Mouse (Mus musculus) layer of hippocampus, adult 9-11 months (tissue): ENCODE measurements at regions not wholly inside any gene's neighbourhood (a gene's known extent, or its start where the extent isn't known, plus 50 kb on each side); places are given as distances from the start of the nearest gene placed in this dataset.

Experiments used
- DNase-seq: peaks from one replicate; pipeline ENCODE4 v3.0.0; 2022

DNA sequence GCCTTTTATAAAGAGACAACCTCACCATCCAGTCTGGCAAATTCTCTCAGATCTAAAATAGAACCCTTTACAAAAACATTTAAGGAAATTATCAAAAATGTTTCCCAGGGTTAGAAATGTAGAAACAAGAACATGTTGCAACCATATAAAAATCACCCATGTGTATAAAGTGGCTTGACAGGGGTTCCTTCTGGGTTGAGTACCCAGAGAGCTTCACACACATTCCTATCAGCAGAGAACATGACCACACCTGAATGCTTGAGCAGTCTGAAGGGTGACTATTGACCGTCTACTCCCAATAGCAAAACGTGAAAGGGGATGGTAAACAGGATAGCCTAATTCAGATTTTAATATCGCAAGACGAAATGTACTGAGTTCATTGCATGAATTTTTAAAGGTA, 57.8 kb upstream of the Zfand5 start:
- DNase-seq, result no peak

DNA sequence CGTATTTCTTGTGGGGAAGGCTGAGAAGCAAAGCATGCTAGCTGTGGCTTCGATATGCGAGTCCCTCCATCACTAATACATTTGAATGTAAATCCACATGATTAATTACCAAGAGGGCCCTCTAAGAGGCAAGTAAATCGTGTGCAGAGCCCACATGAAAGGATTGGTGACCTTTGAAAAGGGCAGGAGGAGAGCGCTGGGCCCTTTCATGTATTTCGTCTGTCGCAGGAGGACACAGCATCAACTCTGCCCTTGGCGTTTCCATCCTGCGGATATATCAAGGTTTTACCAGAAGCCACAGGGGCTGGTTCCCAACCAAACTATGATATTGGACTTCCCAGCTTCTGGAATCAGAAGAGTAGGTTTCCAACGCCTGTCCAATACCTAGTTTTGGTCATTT, 78.6 kb upstream of the Zfand5 start:
- no peak for DNase-seq

DNA sequence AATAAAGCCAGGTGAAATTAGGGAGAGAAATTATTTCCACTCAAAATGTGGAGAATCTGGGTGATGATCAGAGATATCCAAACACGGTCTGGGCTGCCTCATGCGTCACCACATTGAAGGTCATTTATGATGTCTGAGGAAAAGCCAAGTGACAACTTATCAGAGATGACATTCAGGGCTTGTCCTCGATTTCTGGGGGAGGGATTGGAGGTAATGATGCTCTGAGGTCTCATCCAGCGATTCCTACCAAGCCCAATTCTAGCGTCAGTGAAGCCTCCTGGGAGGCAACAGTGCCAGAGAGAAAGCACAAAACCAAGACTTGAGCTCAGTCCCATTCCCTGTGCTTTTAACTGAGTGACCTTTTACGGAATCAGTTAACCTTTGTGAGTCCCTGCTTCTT, 79.5 kb upstream of the Zfand5 start:
- DNase-seq, result no peak

- DNase-seq, result no peak
Measured at GRCm38 (mm10) chr19:21189216-21189615, 82.9 kb upstream of the Zfand5 start.

DNA sequence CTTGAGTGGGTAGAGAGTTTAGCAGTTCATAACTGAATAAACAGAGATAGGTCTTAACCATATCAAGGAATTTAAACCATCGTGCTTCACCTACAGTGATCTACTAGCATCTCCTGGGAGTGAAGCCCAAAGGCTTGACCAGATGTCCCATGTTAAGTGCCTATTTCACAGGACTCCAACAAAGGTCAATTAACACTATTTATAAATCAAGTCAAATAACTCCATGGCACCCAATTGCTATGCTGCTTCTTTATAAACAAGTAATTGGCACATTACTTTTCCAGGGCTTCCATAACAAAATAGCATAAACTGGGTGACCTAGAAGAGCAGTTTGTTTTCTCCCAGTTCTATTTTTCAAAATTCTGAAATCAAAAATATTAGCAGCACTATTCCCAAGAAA, 85.4 kb upstream of the Zfand5 start:
- DNase-seq, result no peak

DNA sequence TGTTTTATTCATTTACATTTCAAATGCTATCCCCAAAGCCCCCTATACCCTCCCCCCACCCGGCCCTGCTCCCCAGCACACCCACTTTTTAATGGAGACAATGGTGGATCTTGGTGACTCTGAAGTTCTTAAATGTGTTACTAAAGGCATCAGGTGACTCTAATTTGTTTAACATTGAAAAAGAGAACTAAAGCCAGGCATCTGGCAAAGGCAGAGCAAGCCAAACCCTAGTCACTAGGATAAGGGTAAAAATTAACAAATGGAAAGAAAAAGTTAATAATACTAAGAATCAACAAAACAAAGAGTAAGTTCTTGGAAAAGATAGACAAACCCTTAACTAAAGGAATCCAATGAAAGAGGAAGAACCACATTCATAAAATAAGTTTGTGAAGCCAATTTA, 86.1 kb upstream of the Zfand5 start:
- DNase-seq, result no peak

GRCm38 (mm10) chr19:21183028-21183427, 89.0 kb upstream of the Zfand5 start:
- no peak for DNase-seq

DNA sequence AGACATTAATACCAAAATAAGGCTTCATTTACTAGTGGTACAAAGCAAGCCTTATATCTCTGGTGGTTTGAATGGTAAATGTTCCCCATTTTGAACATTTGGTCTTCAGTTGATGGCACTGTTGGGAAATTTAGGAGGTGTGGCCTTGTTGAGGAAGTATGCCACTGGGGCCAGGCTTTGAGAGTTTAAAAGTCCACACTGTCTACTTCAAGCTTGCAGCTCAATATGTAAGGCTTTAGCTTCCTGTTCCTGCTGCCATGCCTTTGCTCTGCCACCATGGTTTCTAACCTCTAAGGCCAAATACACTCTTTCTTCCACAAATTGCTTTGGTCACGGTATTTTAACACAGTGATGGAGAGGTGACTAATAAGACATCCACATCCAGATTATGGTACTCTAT, 92.2 kb upstream of the Zfand5 start:
- DNase-seq, result no peak

DNA sequence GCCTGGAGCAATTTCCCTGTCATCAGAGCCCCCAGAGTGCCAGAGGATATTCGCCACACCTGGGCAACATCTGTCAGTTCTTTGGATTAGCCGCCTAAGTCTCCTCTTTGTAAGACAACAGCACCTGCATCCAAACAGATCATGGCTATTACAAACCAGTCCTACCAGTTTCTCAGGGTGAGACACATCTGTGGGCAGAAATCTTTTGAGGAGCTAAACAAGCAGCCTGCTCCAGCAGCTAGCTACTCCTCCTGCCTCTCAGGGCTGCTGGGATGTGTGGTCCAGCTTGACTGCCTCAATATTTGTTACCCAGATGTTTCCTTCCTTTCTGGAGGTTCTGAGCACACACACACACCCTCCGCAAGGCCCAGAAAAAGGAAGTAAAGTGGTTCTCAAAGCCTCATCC, 96.6 kb upstream of the Zfand5 start:
- no peak for DNase-seq

DNA sequence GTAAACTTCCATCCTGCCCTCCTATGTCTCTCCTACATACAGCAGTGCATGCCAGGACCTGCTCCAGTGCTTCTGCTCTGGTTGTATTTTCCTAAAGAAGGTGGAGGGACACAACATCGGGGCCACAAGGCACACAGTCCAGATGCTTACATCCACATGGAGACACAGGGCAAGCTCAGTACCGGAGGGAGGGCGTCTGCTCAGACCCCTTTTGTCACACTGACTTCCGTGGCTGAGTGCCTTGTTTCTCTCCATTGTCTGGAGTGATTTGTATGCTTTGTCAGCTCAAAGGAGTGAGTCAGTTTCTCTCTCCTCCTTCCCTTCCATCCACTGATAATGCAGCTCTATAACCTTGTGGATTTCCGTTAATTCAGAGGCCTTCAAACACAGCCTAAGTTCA, 97.4 kb upstream of the Zfand5 start:
- DNase-seq, result no peak

- DNase-seq, result no peak
Measured at GRCm38 (mm10) chr19:21173896-21174483, 98.1 kb upstream of the Zfand5 start.

- DNase-seq, result no peak
Measured at GRCm38 (mm10) chr19:21171191-21171590, 100.9 kb upstream of the Zfand5 start.

- DNase-seq, result no peak
Measured at GRCm38 (mm10) chr19:21170785-21171184, 101.3 kb upstream of the Zfand5 start.

DNA sequence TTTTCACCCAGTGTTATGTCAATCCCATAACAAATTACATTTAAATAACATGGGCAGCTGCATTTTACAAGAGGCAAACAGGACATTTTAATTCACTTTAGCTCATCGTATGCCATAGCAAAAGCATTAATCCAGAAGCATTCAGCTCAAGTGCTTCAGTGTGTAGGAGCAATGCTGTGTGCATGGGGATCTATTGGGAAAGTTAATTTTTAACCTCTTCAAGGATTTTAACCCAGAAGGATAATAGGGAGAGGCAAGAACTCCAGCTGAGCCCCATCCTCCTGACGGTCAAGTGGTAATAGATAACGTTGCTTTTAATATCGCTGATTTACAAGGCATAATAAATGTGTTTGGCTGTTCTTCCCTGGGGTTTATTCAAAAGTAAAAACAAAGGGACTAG, 105.1 kb upstream of the Zfand5 start:
- DNase-seq, result no peak

GRCm38 (mm10) chr19:21166465-21166860, 105.6 kb upstream of the Zfand5 start:
- DNase-seq, result no peak

- DNase-seq, result no peak
Measured at GRCm38 (mm10) chr19:21165763-21166464, 106.2 kb upstream of the Zfand5 start.

DNA sequence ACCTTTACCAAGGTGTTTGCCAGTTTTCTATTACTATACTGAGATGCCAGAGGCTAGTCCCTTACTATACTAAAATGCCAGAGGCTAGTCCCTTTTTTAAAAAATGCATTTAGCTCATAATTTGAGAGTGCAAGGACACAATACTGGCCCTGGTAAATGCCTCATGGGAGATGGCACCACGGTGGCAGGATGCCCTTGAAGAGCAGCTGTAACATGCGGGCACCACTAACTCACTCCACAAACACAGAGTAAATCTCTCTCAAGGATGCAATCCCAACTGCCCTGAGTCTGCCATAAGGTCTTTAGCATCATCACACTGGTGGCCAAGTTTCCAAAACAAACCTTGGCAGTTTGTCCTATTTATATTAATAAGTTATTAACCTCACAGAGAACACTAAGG, 108.1 kb upstream of the Zfand5 start:
- no peak for DNase-seq

GRCm38 (mm10) chr19:21160946-21161345, 111.1 kb upstream of the Zfand5 start:
- DNase-seq, result no peak

GRCm38 (mm10) chr19:21159189-21160137, 112.6 kb upstream of the Zfand5 start:
- no peak for DNase-seq

DNA sequence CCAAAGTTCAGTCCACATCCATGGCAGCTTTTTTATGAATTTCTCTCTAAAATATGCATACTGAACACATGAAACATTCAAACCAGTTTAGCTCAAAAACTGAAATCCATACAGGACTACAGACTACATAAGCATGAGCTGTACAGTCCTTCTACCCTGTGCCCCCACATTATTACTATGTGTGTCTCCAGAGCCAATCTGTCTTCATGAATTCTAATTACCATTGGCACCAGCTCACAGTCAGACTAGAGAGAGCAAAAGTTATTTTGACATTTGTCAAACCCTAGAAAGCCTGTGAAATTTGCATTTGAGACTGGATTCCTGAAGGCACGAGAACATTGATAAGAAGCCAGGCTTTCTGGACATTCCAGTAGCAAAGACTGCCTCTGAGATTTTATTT, 117.9 kb upstream of the Zfand5 start:
- no peak for DNase-seq

GRCm38 (mm10) chr19:21152027-21152426, 120.1 kb upstream of the Zfand5 start:
- DNase-seq, result peak; percentile 29

GRCm38 (mm10) chr19:21150849-21151248, 121.2 kb upstream of the Zfand5 start:
- DNase-seq, result no peak

GRCm38 (mm10) chr19:21150241-21150640, 121.8 kb upstream of the Zfand5 start:
- no peak for DNase-seq

DNA sequence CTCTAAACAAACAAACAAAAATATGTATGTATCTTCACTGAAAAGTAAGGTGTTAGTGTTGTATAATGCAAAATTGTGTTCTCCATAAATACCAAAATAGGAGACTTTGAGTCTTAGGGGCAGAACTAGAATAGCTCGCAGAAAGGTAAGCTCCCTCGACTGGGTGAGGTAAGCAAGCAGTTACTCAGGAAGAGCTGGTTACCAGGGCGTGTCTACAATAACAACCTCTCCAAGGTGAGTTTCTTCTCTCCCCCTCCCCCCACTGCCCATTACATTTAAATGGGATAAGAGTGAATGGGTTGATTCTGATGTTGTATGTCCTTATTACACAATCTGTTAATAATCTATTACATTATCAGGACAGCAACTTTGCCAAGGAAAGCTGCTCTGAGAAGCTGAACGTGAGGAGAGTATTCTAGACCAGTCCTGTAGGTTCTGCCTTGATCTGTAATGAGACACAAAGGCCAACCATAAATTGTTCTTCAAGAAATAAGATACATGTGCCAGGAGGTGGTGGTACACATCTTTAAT, 125.2 kb upstream of the Zfand5 start:
- no peak for DNase-seq
